In the genomic region with DNA sequence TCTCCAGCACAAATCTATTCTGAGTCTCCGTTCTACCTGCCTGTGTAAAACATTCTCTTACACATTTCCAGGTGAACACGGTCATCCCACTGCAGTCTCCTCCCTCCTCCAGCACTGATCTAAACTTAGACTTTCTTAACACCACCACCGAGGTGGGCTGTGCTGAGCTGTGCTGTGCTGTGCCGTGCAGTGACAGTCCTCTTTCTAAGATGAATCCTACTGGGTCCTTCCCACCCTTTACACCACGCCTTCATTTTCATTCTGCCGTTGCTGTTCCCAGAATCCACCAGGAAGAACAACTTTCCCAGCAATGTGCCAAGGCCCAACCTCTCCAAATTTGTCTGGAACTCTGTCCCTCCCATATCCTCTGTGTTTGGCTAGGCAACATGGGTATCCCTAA, we compare ENCODE assay signal across 11 mouse cellular contexts. TPM values are rescaled to one million over a fixed set of nuclear protein-coding genes. Genes with fewer than 3 reads are reported as not detected.
DNase-seq lines count a peak whose midpoint lies in the region; ATAC-seq lines count a peak whose summit lies in the region.
"Had no signal": no experiment of that assay in that cellular context is flagged by ENCODE, and none has a peak within 500 bp of the region (broad histone marks: within the 10 kb centered on the region; RNA-seq: fewer than 3 reads in every experiment).

No protein-coding gene starts in this region.

- no peak overlapping the region; the same call in 1 of the 2 replicates for H3K4me2 ChIP-seq in heart, embryonic 12.5 days
- no peak overlapping the region for H3K4me2 ChIP-seq in midbrain, embryonic 15.5 days

- no peaks in the 10 kb centered on the region for H3K9me3 ChIP-seq in heart, embryonic 12.5 days (replicated peaks)
- no peaks in the 10 kb centered on the region for H3K9me3 ChIP-seq in midbrain, embryonic 15.5 days
- H3K9me3 ChIP-seq: midbrain, embryonic 10.5 days had no signal

- no peak for ATAC-seq in heart, embryonic 12.5 days (ENCODE audit: insufficient number of reproducible peaks, low FRiP score)
- no peak for ATAC-seq in CD4-positive, CD25-positive, alpha-beta regulatory T cell, adult 4 months
- ATAC-seq in midbrain, embryonic 15.5 days (replicated peaks): no peak

- H3K4me3 ChIP-seq in heart, embryonic 12.5 days: no peak overlapping the region
- H3K4me3 ChIP-seq in midbrain, embryonic 15.5 days: no peak overlapping the region
- H3K4me3 ChIP-seq: erythroblast, embryonic 14.5 days had no signal

- 31% methylated on average over 6 of the region's 6 CpGs for WGBS in heart, embryonic 12.5 days
- 78% methylated on average over 6 of the region's 6 CpGs for WGBS in midbrain, embryonic 15.5 days

- peaks cover 18% of the 10 kb centered on the region for H3K36me3 ChIP-seq in heart, embryonic 12.5 days
- H3K36me3 ChIP-seq in midbrain, embryonic 15.5 days (replicated peaks): peaks cover 9% of the 10 kb centered on the region; the same call in 1 of the 2 replicates

- peak overlapping the region; percentile 94 for H3K27ac ChIP-seq in heart, embryonic 12.5 days (ENCODE audit: poor library complexity, severe bottlenecking)
- H3K27ac ChIP-seq in midbrain, embryonic 15.5 days: no peak overlapping the region

- H3K9ac ChIP-seq in heart, embryonic 12.5 days: no peak overlapping the region
- H3K9ac ChIP-seq in midbrain, embryonic 15.5 days: no peak overlapping the region

- intact Hi-C loops in gastrocnemius, postnatal 14 days (cut with DNase I; ENCODE audit: low total_unique reads): no loop called here

- DNase-seq in gastrocnemius, postnatal 10 days: peak; percentile 11
- no peak for DNase-seq in gastrocnemius, postnatal 14 days
- peak; percentile 20 to 24 for DNase-seq in layer of hippocampus, adult 8-10 months (ENCODE audit: low spot score in 2 of 2)
- DNase-seq in layer of hippocampus, postnatal 14 days (ENCODE audit: low spot score in 2 of 2): no peak
- DNase-seq in right cerebral cortex, postnatal 25 days: peak; percentile 64
- DNase-seq: lung, adult 18-20 months had no signal

- peaks cover 42% of the 10 kb centered on the region for H3K4me1 ChIP-seq in heart, embryonic 12.5 days (replicated peaks)
- peaks cover 33% of the 10 kb centered on the region for H3K4me1 ChIP-seq in midbrain, embryonic 15.5 days

- no peaks in the 10 kb centered on the region for H3K27me3 ChIP-seq in heart, embryonic 12.5 days (replicated peaks)
- no peaks in the 10 kb centered on the region for H3K27me3 ChIP-seq in midbrain, embryonic 15.5 days (replicated peaks)

RNA-seq across cellular contexts. Expression of a gene that starts 1.9 kb away (rescaled TPM):
- 10 to 100 TPM; 52.4 to 55.8 TPM for total RNA-seq in gastrocnemius, postnatal 10 days (2021)
- total RNA-seq in gastrocnemius, postnatal 14 days (2021): 10 to 100 TPM; 37.9 to 39.7 TPM
- total RNA-seq in layer of hippocampus, adult 8-10 months (2022): 100 to 1,000 TPM; 926 to 962 (median 934) TPM
- total RNA-seq in layer of hippocampus, postnatal 14 days (2021): 1,000 to 10,000 TPM; 1,073 to 1,118 TPM
- 97.2 and 100 TPM in 2 replicates for polyA plus RNA-seq in heart, embryonic 12.5 days (2016; fragmentation: Nextera tagmentation; extraction: Ambion mirVana)
- polyA plus RNA-seq in CD4-positive, CD25-positive, alpha-beta regulatory T cell, adult 4 months (2017; shearing (Covaris generic)): 10 to 100 TPM; 26.0 to 35.9 TPM
- polyA plus RNA-seq in midbrain, embryonic 15.5 days (2015; fragmentation: Nextera tagmentation; extraction: Ambion mirVana): 319 and 333 TPM in 2 replicates

RNA-seq across cellular contexts. Expression of a gene that starts 8.6 kb away (rescaled TPM):
- total RNA-seq in gastrocnemius, postnatal 10 days (2021): 10 to 100 TPM; 17.5 to 78.6 TPM
- total RNA-seq in gastrocnemius, postnatal 14 days (2021): 10 to 100 TPM; 22.1 to 77.5 TPM
- total RNA-seq in layer of hippocampus, adult 8-10 months (2022): 100 to 1,000 TPM in 2 of 4 experiments, 10 to 100 TPM in 2; 91.2 to 107 (median 97.7) TPM
- 10 to 100 TPM; 84.4 to 86.8 TPM for total RNA-seq in layer of hippocampus, postnatal 14 days (2021)
- polyA plus RNA-seq in heart, embryonic 12.5 days (2016; fragmentation: Nextera tagmentation; extraction: Ambion mirVana): 9.4 and 9.8 TPM in 2 replicates
- 1 to 10 TPM; 4.5 to 6.6 TPM for polyA plus RNA-seq in CD4-positive, CD25-positive, alpha-beta regulatory T cell, adult 4 months (2017; shearing (Covaris generic))
- polyA plus RNA-seq in midbrain, embryonic 15.5 days (2015; fragmentation: Nextera tagmentation; extraction: Ambion mirVana): 11.3 and 12.3 TPM in 2 replicates

RNA-seq across cellular contexts. Expression of a gene that starts 15.8 kb away (rescaled TPM):
- 1 to 10 TPM; 4.3 to 5.2 TPM for total RNA-seq in gastrocnemius, postnatal 10 days (2021)
- 1 to 10 TPM; 2.9 to 4.7 TPM for total RNA-seq in gastrocnemius, postnatal 14 days (2021)
- 10 to 100 TPM; 14.8 to 21.0 (median 19.0) TPM for total RNA-seq in layer of hippocampus, adult 8-10 months (2022)
- 10 to 100 TPM; 13.5 to 13.7 TPM for total RNA-seq in layer of hippocampus, postnatal 14 days (2021)
- polyA plus RNA-seq in heart, embryonic 12.5 days (2016; fragmentation: Nextera tagmentation; extraction: Ambion mirVana): 30.6 and 31.5 TPM in 2 replicates
- 1 to 10 TPM; 2.4 to 4.2 TPM for polyA plus RNA-seq in CD4-positive, CD25-positive, alpha-beta regulatory T cell, adult 4 months (2017; shearing (Covaris generic))
- 33.5 and 37.7 TPM in 2 replicates for polyA plus RNA-seq in midbrain, embryonic 15.5 days (2015; fragmentation: Nextera tagmentation; extraction: Ambion mirVana)

RNA-seq across cellular contexts. Expression of a gene that starts 26.9 kb away (rescaled TPM):
- 10 to 100 TPM; 12.6 to 13.9 TPM for total RNA-seq in gastrocnemius, postnatal 10 days (2021)
- total RNA-seq in gastrocnemius, postnatal 14 days (2021): 10 to 100 TPM; 13.5 to 14.3 TPM
- total RNA-seq in layer of hippocampus, adult 8-10 months (2022): 10 to 100 TPM; 30.8 to 33.3 (median 31.5) TPM
- 10 to 100 TPM; 25.2 to 26.4 TPM for total RNA-seq in layer of hippocampus, postnatal 14 days (2021)
- 10.7 and 13.6 TPM in 2 replicates for polyA plus RNA-seq in heart, embryonic 12.5 days (2016; fragmentation: Nextera tagmentation; extraction: Ambion mirVana)
- 1 to 10 TPM; 1.0 to 1.4 TPM for polyA plus RNA-seq in CD4-positive, CD25-positive, alpha-beta regulatory T cell, adult 4 months (2017; shearing (Covaris generic))
- polyA plus RNA-seq in midbrain, embryonic 15.5 days (2015; fragmentation: Nextera tagmentation; extraction: Ambion mirVana): 20.5 and 21.2 TPM in 2 replicates

RNA-seq across cellular contexts. Expression of a gene that starts 33.8 kb away (rescaled TPM):
- not detected for total RNA-seq in gastrocnemius, postnatal 10 days (2021)
- under 1 TPM in 1 of 2 experiments, not detected in 1; 0.10 TPM for total RNA-seq in gastrocnemius, postnatal 14 days (2021)
- total RNA-seq in layer of hippocampus, adult 8-10 months (2022): 1 to 10 TPM in 3 of 4 experiments, under 1 TPM in 1; 0.97 to 1.8 (median 1.2) TPM
- total RNA-seq in layer of hippocampus, postnatal 14 days (2021): under 1 TPM; 0.46 to 0.62 TPM
- polyA plus RNA-seq in heart, embryonic 12.5 days (2016; fragmentation: Nextera tagmentation; extraction: Ambion mirVana): 0.70 and 0.81 TPM in 2 replicates
- polyA plus RNA-seq in CD4-positive, CD25-positive, alpha-beta regulatory T cell, adult 4 months (2017; shearing (Covaris generic)): not detected
- 0.86 and 0.89 TPM in 2 replicates for polyA plus RNA-seq in midbrain, embryonic 15.5 days (2015; fragmentation: Nextera tagmentation; extraction: Ambion mirVana)

Comparison
In these comparisons a context has a peak if more than half of its experiments do, and no peak if none do; other contexts are left out.
1. DNase-seq: peak in gastrocnemius, postnatal 10 days (single experiment), layer of hippocampus, adult 8-10 months (2 of 2) and right cerebral cortex, postnatal 25 days (single experiment); none in gastrocnemius, postnatal 14 days (single experiment) and layer of hippocampus, postnatal 14 days (0 of 2).
2. RNA of a gene that starts 1.9 kb away (total RNA-seq): 1,073 to 1,118 TPM in layer of hippocampus, postnatal 14 days and 926 to 962 TPM in layer of hippocampus, adult 8-10 months; 52.4 to 55.8 TPM in gastrocnemius, postnatal 10 days and 37.9 to 39.7 TPM in gastrocnemius, postnatal 14 days; every median in the first group is over 10 times any median in the second.